Mouse (Mus musculus): ENCODE measurements around the gene Gm17087.
A peak's percentile ranks its signal among the peaks of the same experiment; 100 is the strongest.

Gene Gm17087

DNA sequence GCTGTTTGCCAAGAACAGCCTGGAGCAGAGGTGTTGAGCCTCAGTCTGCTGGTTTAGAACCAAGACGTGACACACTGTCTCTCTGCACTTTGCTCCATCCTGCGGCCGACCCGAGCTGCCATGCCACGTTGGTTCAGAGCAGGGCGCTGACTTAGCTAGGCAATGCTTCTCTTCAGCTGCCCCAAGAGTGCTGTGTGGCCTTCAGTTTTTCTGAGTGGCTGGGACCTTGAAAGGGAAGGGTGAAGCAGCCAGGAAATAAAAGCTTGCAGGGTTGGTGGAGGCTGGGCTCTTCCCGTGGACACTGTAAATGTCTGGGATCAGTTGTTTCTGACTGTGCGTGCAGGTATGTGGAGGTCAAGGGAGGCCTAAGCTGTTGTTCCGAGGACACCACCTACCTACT lies 20.4 kb downstream of the Gm17087 start:
- no peak for DNase-seq (ENCODE audit: low spot score in 2 of 2)

DNA sequence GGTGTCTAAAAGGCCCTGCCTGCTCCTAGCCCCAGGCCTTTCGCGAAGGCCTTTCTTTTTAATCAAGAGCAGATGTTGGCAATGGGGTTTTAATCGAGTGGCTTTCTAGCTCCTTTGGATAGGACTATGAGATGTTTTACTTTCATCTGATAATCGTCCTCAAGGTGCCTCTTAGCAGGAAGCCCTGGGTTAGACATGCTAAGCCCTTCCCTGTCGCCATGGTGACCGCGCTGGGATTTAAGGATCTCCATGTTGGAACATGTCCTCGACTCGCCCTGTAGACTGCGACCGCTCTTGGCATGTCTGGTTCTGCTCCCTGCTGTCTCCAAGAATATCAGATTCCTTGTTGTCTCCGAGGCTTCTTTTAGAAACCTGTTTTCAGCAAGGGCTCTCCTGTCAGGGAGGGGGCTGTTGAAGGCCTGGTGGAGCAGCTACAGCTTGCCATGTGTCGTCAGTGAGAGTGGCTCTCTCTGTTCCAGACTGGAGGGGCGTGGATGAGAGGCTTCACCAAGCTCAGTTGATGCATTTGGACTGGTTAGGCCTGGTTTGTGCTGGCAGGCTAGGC lies 24.7 kb downstream of the Gm17087 start:
- peak in 1 of 2 experiments; percentile 31 for DNase-seq (ENCODE audit: low spot score in 2 of 2)

DNA sequence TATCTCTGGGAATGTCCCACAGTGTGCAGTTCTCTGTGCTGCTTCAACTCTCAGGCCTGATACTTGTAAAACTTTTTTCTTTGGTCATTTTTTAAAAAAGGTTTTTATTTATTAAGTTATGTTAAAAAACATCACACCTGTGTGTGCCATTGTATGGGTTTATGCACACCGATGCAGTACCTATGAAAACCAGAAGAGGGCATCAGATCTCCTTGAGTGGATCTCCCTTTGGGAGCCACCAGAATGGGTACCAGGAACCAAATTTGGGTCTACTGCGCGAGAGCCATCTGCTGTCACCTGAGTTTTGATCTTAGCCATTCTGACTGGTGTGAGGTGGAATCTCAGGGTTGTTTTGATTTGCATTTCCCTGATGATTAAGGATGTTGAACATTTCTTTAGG lies 28.6 kb downstream of the Gm17087 start:
- no peak for DNase-seq (ENCODE audit: low spot score in 2 of 2)

DNA sequence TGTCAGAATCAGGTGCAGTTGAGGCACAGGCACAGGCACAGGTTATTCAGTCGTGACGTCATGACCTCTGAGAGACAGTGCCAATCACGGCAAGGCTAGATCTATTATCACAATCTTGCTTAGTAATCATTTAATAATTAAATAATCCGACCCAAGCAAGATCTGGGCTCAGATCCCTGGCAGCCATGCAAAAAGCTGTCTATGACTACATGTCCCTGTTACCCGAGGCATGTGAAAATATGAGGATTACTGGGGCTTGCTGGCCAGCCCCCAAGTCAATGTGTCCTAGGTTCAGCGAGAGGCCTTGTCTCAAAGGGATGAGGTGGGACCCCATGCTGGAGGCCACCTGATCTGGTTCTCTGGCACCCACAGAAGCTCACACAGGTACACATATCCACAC lies 30.2 kb downstream of the Gm17087 start:
- no peak for DNase-seq (ENCODE audit: low spot score in 2 of 2)

DNA sequence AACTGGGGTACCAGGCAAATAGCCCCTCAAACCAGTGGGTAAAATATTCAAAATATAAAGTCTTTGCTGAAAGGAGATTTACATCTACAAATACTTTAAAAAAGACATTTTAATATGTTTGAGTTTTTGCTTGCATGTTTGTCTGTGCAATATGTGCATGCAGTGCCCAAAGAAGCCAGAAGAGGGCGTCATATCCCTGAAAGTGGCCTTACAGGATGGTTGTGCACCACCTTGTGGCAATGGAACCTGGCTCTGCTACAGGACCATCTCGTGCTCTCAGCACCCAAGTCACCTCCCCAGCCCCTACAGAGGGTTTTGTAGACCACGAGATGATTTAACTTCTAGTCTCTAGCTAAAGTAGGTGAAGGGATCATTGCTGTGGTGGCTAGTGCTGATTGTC lies 32.9 kb downstream of the Gm17087 start:
- DNase-seq (ENCODE audit: low spot score in 2 of 2), result no peak

DNA sequence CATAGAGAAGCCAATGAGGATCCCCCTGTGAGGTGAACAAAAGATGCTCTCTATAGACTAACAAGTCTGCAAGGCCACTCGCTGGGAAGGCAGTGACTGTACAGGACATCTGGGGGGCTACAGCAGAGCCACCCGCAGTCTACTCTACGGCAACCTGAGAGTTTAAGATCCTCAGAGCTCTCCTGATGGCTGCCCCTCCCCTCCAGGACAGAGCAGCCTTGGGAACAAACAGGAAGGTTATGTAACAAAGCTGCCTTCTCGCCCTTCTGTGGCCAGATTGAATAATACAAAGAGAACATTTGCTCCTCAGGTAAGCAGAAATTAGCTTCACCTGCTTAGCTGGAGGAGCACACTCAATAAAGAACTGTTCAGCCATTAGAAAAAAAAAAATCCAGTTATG lies 34.1 kb downstream of the Gm17087 start:
- no peak for DNase-seq (ENCODE audit: low spot score in 2 of 2)

DNA sequence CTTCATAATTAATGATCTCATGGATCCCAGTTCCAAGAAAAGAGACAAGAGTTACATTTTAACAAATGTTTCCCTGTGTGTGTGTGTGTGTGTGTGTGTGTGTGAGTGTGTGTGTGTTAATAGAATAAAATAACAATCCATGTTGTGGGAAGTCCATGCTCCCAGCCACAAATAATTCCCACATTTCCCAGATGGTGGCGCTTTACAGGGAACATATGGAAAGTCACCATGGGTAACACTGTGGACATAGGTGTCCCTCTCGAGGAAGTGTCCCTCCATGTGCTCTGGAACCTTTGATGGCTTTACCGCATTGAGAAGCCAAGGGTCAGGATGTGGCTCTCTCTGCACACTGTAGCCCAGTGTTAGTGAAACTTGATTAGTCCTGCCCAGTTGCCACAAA lies 38.1 kb downstream of the Gm17087 start:
- no peak for DNase-seq (ENCODE audit: low spot score in 2 of 2)

DNA sequence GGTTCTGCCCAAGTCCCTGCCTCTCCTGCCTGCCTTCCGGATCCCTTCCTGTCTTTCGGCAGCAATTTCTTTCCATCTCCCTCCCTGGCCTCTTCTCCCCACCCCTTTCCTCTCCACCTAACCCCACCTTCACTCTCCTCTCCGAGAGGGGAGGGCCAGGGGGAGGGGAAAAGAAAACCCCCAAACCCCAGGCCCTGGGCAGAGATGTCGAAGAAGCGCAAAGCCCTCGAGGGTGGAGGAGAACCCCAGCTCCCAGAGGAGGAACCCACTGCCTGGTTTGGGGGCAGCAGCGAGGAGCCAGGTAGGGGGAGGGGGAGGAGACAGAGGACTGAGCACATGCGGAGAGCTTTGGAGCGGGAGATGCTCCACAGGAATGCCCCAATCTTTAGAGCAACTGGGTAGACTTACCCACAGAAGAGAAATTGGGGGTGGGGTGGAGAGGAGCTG lies 39.9 kb downstream of the Gm17087 start:
- peak in 1 of 2 experiments; percentile 55 for DNase-seq (ENCODE audit: low spot score in 2 of 2)

DNA sequence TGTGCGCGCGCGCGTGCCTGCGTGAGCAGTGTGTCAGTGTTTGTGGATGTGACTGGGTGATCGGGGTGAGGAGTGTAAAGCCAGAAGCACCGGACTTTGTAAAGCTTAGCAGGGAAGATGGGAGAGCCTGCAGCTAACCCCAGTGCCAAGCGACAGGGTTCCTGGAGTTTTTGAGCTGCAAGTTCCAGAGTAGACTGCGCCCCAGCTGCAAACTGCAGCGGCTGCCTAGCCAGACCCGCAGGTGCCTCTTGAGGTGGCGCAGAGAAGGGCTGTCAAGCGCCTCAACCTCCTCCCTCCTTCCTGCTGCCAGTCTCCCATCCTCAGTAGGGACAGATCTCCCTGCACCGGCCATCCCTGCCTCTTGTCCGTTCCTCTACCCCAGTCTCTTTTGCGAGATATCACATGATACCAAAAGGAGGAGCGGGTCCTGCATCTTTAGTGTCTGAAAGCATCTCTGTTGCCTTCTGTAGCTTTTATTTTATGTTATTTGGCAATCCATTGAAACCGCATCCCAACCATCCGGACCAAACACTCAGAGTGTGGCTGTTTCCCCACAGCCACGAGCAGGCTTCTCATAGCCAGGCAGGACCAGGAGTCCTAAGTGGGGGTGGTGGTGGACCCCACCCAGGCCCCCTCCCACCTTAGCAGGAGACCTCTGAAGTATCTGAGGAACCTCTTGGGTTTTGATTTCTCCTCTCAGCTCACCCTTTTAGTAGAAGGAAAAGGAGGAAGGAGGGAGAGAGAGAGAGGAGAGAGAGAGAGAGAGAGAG lies 40.6 kb downstream of the Gm17087 start:
- peak; percentile 48 to 58 for DNase-seq (ENCODE audit: low spot score in 2 of 2)

DNA sequence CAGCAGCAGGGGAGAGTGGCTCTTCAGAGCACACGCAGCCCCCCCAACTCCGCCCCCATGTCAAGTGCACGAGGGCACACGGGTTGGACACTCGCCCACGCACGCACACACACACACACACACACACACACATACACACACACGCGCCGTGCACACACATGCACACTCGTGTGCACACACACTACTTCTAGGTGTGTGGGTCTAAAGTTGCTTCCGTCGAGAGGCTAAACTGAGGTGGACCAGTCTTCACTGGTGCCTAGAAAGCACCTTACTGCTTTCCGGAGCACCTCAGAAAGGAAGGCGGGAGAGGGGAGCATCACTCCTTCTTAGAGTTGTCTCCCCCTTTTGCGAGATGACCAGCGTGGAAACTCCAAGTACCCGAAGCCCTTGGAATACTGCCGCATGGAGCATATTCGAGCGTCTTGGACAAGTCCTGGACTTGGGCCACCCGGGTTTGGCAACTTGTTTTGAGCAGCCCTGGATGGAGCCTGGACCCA lies 41.5 kb downstream of the Gm17087 start, which contains the start of gene Pde10a:
TSS of gene Pde10a (plus strand) at position 148 of the 497 bp plus-strand sequence.
- peak; percentile 39 to 58 for DNase-seq (ENCODE audit: low spot score in 2 of 2)

DNA sequence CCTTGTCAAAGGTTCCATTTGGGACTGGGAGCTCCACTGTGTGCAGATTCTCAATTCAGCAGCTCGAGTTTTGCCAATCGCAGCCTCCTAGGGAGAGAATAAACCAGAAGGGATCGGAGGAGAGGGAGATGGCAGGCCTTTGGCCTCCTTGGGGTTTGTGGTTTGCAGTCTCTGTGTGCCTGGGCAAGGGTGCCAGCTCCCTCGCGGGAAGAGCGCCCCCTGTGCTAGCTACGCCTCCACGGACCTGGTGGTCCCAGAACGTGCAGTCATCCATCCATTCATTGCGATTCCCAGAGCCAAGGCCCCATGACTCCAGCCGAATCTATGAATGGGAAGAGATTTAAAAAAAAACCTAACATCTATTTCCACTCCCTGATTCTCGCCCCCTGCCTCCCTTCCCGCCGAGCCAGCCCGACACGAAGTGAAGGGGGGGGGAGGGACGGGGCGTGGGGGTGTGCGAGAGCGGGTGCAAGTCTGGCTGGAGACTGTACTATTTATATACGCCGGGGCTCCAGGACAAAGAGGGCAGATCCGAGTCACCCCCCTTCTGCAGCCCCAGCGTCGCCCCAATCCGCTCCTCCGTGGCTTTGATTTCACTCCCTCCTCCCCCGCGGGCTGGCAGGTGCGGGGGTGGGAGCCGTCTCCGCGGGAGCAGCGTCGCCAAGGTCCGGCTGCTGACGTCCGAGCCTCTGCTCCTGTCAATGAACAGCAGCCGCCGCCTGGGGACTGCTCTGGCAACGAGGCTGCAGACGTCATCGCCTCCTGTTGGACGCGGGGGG lies 42.2 kb downstream of the Gm17087 start:
- peak; percentile 90 to 92 for DNase-seq (ENCODE audit: low spot score in 2 of 2)

DNA sequence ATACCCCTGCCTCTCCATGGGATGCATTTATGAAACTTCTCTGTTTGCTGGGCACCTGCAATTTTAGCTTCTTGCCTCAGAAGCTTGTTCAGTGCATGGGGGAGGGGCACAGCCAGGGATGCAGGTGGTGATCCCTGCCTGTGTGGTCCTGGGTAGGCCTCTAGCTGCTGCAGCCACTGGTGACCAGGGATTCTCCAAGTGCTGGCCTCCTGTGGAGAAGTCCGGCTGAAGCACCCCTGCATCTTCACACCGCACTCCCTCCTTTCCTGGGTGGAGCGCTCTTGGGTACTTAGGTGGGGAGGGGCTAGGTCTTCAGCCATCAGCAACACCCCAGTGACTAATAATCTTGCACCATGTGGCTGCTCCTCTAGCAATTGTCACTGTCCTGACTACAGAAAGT lies 42.8 kb downstream of the Gm17087 start:
- peak in 1 of 2 experiments; percentile 20 for DNase-seq (ENCODE audit: low spot score in 2 of 2)

DNA sequence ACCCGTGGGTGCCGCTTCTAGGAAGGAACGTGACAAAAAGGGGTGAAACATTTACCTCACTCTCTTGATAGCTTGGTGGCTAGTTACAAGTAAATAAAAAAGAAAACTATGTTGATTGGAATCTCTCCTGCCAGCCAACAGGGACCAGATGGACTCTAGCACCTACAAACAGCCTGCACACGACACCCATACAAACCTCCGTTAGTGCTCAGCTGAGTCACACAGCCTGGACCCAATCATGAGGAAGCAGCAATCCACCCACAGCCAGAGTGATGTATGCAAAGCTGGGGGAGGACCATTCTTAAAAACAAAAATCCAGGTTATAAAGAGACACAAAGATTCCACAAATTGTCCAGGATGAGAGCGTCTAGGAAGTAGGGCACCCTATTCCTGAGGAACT lies 50.7 kb downstream of the Gm17087 start:
- DNase-seq (ENCODE audit: low spot score in 2 of 2), result peak; percentile 58 to 77

Measured in frontal cortex, postnatal 36 days (tissue).